Mouse (Mus musculus) liver, embryonic 12.5 days (tissue): ENCODE measurements around the gene Slc1a2. TPM values are rescaled to one million over a fixed set of nuclear protein-coding genes. Genes with fewer than 3 reads are reported as not detected.

Experiments used
- ATAC-seq: fragments of 200-750 bp; cut with Nextera tagmentation; 2 replicates; pipeline ENCODE4 v1.8.0; 2017; ENCODE audit warnings: moderate number of reproducible peaks, mild to moderate bottlenecking, moderate library complexity
- H3K27ac ChIP-seq: fragments of 300-500 bp; sonication (generic); 2 replicates; pipeline ENCODE4 v1.5.1; 2016; ENCODE audit warnings: mild to moderate bottlenecking
- H3K27me3 ChIP-seq: fragments of 300-500 bp; sonication (generic); replicated peaks from 2 replicates; pipeline ENCODE4 v1.6.1; 2016; ENCODE audit warnings: mild to moderate bottlenecking, moderate library complexity
- H3K36me3 ChIP-seq: fragments of 300-500 bp; sonication (generic); 2 replicates; pipeline ENCODE4 v1.6.1; 2016; ENCODE audit warnings: mild to moderate bottlenecking, moderate library complexity
- H3K4me1 ChIP-seq: fragments of 300-500 bp; sonication (generic); 2 replicates; pipeline ENCODE4 v1.6.1; 2016
- H3K4me2 ChIP-seq: fragments of 300-500 bp; sonication (generic); 2 replicates; pipeline ENCODE4 v1.6.1; 2016; ENCODE audit warnings: mild to moderate bottlenecking, moderate library complexity
- H3K4me3 ChIP-seq: fragments of 300-500 bp; sonication (generic); 2 replicates; pipeline ENCODE4 v1.5.1; 2016; ENCODE audit warnings: mild to moderate bottlenecking, moderate library complexity
- H3K9ac ChIP-seq: fragments of 300-500 bp; sonication (generic); 2 replicates; pipeline ENCODE4 v1.6.1; 2016; ENCODE audit warnings: mild to moderate bottlenecking, moderate library complexity
- H3K9me3 ChIP-seq: fragments of 300-500 bp; sonication (generic); replicated peaks from 2 replicates; pipeline ENCODE4 v1.6.1; 2016; ENCODE audit warnings: mild to moderate bottlenecking, moderate library complexity
- WGBS: fragments of 180-500 bp; shearing (Covaris S2); methylation state at CpG from one replicate; pipeline ENCODE4 v1.1.7; 2016; ENCODE audit not compliant: insufficient replicate concordance; 5-methylcytosine and 5-hydroxymethylcytosine counted together
- polyA plus RNA-seq: library from polyadenylated mRNA; unstranded; fragments of >200 nt; fragmentation: Nextera tagmentation; extraction: Ambion mirVana; gene quantifications from 2 replicates; pipeline ENCODE4 v1.2.1, GENCODE M21; 2016

Gene Slc1a2
- polyA plus RNA-seq, 1 experiment from 2014 or later = 0.44 TPM

DNA sequence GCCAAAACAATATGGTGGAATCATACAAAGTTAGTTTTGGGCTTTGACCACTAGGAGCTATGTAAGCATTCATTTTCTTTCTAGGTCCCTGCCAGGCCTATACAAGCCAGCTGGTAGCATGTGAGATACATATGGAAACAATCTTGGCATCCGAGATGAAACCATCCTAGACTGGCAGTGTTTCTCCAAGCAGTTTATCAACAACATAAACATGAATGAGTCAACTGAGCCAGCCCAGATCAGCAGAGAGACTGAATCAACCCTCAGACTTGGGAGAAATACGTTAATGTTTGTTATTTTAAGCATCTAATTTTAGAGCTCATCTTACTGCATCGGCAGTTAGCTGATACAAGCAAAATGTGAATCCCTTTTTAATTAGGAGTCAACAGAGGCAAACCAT is 149.2 kb downstream of the Slc1a2 start:
- Histone ChIP-seq H3K27ac (no peak overlapping the region), H3K9me3 (no peaks in the 10 kb centered on the region)
- 59% methylated on average over 3 of the region's 3 CpGs for WGBS

DNA sequence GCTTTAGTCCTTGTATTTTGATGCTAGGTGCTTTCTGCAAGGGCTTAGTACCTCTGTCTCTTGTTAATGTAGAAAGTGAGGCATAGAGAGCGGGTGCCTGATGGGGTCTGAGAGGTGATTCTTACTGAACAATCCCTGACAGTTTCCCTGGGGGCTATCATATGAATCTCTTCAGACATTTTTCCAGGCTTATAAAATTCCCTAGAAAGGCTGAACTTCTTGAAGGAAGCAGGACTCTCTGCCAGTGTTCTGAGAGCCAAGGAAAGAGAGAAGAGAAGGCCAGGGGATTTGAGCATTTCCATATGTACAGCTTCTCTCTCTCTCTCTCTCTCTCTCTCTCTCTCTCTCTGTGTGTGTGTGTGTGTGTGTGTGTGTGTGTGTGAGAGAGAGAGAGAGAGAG is 151.0 kb downstream of the Slc1a2 start:
- Histone ChIP-seq H3K9me3 (no peaks in the 10 kb centered on the region), H3K4me1 (no peaks in the 10 kb centered on the region), H3K27ac (no peak overlapping the region), H3K4me2 (no peak overlapping the region), H3K27me3 (no peaks in the 10 kb centered on the region), H3K9ac (no peak overlapping the region), H3K36me3 (peaks cover 20% of the 10 kb centered on the region), H3K4me3 (no peak overlapping the region)
- WGBS = 81% methylated on average over 1 of the region's 1 CpGs
- ATAC-seq = no peak

More for the DNA sequence above, 149.2 kb downstream of the Slc1a2 start:
- no peak overlapping the region for H3K9ac ChIP-seq
- no peaks in the 10 kb centered on the region for H3K4me1 ChIP-seq
- H3K36me3 ChIP-seq = peaks cover 4% of the 10 kb centered on the region; the same call in 1 of the 2 replicates
- no peak overlapping the region for H3K4me3 ChIP-seq
- H3K4me2 ChIP-seq = no peak overlapping the region
- H3K27me3 ChIP-seq = no peaks in the 10 kb centered on the region
- no peak for ATAC-seq

DNA sequence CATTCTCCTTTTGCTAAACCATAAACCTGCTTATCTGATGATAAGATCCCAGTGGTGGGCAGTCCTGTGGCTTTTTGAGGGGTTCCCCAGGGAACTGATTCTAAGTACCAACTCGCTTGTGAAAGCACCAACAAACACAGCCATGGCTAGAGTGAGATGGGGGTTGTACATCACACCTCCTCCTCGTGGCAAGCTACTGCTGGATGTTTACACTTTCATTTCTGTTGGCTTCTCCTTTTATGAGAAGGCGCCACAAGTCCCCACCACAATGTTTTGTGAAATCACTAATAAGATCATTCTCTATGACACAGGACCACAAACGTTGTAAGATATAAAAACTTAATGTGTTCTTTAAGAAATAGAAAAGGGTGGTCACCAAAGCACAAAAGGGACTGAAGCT is 154.3 kb downstream of the Slc1a2 start:
- Histone ChIP-seq H3K36me3 (peaks cover 23% of the 10 kb centered on the region), H3K4me1 (no peaks in the 10 kb centered on the region), H3K9me3 (no peaks in the 10 kb centered on the region), H3K4me2 (no peak overlapping the region), H3K27me3 (no peaks in the 10 kb centered on the region), H3K9ac (no peak overlapping the region), H3K27ac (no peak overlapping the region), H3K4me3 (no peak overlapping the region)
- no peak for ATAC-seq
- 65% methylated on average over 4 of the region's 4 CpGs for WGBS

DNA sequence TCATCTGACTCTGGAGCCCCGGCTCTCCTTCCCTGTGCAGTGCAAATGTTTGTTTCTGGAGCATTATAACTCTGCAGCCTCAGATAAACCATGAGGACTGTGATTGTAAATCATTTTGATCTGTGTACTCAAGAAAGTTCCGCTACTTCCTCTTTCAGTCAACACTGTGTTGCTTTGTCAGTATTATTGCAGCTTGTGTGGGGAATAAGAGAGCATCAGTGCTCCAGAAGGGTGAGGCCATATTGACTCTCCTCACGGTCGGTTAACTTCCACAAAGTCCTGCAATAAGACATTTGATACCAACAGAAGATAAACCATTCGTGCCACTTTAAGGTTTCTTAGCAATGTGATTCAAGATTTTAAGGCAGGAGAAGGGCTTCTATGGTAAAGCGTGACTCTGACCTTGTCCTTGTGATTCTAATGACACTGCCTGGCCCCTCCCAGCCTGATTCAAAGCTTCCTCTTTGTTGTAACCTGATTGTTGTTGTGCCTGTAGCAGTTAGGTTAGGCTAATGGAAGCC is 156.9 kb downstream of the Slc1a2 start:
- Histone ChIP-seq H3K4me1 (no peaks in the 10 kb centered on the region), H3K4me2 (no peak overlapping the region), H3K36me3 (peaks cover 39% of the 10 kb centered on the region), H3K9me3 (no peaks in the 10 kb centered on the region), H3K4me3 (no peak overlapping the region), H3K27ac (no peak overlapping the region), H3K27me3 (no peaks in the 10 kb centered on the region), H3K9ac (no peak overlapping the region)
- 69% methylated on average over 6 of the region's 6 CpGs for WGBS
- ATAC-seq = no peak

DNA sequence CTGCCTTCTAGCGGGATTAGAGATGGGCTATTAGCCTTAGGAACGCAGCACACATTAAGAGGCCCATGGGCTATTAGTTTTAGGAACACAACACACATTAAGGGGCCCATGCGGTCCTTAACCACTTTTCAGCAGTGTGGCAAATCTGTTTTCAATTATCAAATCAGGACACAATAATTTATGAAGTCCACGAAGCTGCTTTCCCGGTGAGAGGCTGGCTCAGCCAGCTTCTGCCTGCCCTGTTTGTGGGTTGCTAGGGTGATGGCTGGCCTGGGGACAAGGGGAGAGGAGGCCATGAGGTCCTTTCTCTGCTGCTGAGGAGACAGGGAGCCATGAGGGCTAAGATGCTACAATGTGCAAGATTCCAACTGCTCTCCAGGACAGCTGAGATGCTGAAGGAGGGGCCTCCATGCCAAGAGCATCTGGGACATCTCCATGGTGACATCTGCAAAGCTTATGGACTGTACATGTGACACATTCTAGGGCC is 161.8 kb downstream of the Slc1a2 start:
- H3K4me1 ChIP-seq = no peaks in the 10 kb centered on the region
- no peak overlapping the region for H3K4me3 ChIP-seq
- H3K9me3 ChIP-seq = no peaks in the 10 kb centered on the region
- no peak for ATAC-seq
- no peak overlapping the region for H3K9ac ChIP-seq
- H3K27ac ChIP-seq = no peak overlapping the region
- H3K27me3 ChIP-seq = no peaks in the 10 kb centered on the region
- peaks cover 56% of the 10 kb centered on the region for H3K36me3 ChIP-seq
- 81% methylated on average over 5 of the region's 5 CpGs for whole genome bisulfite sequencing
- no peak overlapping the region for H3K4me2 ChIP-seq

DNA sequence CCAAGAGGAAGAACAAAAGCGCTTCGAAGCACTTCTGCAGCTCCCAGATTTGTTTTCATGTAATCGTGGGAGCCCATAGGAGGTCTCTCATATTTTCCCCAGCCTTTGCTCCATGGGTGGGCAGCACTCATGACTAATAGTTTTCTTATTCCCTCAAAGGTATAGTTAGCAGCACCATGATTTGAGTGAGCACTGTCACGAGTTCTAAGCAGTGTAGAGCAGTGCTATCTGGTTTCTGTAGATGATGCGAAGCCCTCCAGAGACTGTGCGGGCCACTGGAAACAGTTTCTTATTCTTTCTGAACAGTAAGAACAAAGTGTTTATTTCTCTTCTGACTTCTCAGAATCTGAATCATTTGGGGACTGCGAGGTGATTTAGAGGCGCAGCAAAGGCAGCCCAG is 162.3 kb downstream of the Slc1a2 start:
- no peaks in the 10 kb centered on the region for H3K4me1 ChIP-seq
- no peaks in the 10 kb centered on the region for H3K9me3 ChIP-seq
- peaks cover 62% of the 10 kb centered on the region for H3K36me3 ChIP-seq
- no peak for ATAC-seq
- H3K4me2 ChIP-seq = no peak overlapping the region
- H3K27me3 ChIP-seq = no peaks in the 10 kb centered on the region
- H3K9ac ChIP-seq = no peak overlapping the region
- H3K27ac ChIP-seq = no peak overlapping the region
- no peak overlapping the region for H3K4me3 ChIP-seq
- whole genome bisulfite sequencing = 81% methylated on average over 8 of the region's 8 CpGs

DNA sequence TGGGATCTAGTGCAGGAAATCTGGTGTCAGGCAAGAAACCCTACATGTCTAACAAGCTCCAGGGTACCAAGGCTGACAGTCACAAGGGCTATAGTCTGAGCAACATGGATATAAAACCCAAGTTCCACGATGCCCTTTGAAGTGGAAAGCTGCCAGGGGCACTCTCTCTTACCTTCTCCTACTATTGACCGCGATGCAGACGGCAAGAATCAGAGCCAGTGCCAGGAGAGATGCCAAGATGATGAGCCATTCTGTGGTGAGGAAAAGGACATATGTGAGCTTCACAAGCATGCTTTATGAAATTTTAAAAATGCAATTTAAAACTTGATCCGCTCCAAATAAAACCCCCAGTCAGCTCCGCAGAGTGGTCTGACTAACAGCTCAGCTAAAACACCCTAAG is 163.6 kb downstream of the Slc1a2 start:
- H3K4me3 ChIP-seq = no peak overlapping the region
- H3K9me3 ChIP-seq = no peaks in the 10 kb centered on the region
- 81% methylated on average over 6 of the region's 6 CpGs for WGBS
- H3K9ac ChIP-seq = no peak overlapping the region
- H3K27me3 ChIP-seq = no peaks in the 10 kb centered on the region
- H3K36me3 ChIP-seq = peaks cover 68% of the 10 kb centered on the region
- no peak for ATAC-seq
- H3K4me2 ChIP-seq = no peak overlapping the region
- no peak overlapping the region for H3K27ac ChIP-seq
- H3K4me1 ChIP-seq = no peaks in the 10 kb centered on the region

DNA sequence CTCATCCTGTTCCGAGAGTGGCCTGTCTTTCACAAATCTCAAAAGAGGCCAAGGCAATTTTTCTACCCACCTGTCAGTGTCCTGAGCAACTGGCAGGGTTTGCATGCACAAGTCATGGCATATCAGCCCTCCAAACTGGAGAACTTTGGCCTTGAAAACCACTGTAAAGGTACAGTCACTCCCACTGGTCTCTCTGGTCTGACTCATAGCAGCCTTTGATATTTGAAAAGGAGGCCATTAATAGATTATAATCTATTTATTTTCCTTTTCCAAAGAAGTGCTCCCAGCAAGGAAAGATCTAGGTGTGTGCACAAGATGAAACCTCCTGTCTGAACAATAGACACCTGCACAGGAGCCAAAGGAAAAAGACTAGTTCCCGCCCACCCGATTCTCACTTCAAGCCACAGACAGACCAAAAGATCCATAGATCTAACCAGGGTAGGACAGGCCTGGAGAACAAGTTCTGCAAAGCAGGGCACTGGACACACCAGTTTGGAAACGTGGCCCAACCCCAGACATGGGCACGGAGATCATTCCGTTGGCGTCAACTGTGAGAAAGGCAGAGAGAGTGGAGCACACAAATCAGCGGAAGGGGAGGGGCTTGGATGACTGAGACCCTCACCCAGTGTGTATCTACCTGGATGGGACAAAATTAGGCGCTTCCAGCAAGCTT is 167.6 kb downstream of the Slc1a2 start:
- 85% methylated on average over 9 of the region's 9 CpGs for WGBS
- Histone ChIP-seq H3K4me3 (no peak overlapping the region), H3K9ac (no peak overlapping the region), H3K9me3 (no peaks in the 10 kb centered on the region), H3K36me3 (peaks cover 57% of the 10 kb centered on the region), H3K4me2 (no peak overlapping the region), H3K27me3 (no peaks in the 10 kb centered on the region), H3K4me1 (no peaks in the 10 kb centered on the region), H3K27ac (no peak overlapping the region)
- ATAC-seq = no peak

DNA sequence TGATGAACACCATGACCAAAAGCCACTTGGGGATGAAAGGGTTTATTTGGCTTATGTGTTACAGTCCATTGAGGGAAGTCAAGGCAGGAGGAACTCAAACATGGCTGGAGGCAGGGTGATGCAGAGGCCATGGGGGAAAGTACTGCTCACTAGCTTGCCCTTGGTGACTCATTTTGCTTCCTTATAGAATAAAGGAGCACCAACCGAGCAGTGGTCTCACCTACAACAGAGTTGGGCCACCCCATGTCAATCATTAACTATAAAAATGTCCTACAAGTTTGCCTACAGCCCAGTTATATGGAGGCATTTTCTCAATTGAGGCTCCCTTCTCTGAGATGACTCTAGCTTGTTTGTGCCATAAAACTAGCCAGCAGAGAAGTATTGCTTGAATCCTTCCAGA is 169.4 kb downstream of the Slc1a2 start:
- no peaks in the 10 kb centered on the region for H3K9me3 ChIP-seq
- WGBS = 63% methylated on average over 1 of the region's 1 CpGs
- H3K27ac ChIP-seq = no peak overlapping the region
- H3K4me1 ChIP-seq = no peaks in the 10 kb centered on the region
- H3K4me2 ChIP-seq = no peak overlapping the region
- H3K9ac ChIP-seq = no peak overlapping the region
- H3K36me3 ChIP-seq = peaks cover 45% of the 10 kb centered on the region
- no peak for ATAC-seq
- H3K4me3 ChIP-seq = no peak overlapping the region
- no peaks in the 10 kb centered on the region for H3K27me3 ChIP-seq

DNA sequence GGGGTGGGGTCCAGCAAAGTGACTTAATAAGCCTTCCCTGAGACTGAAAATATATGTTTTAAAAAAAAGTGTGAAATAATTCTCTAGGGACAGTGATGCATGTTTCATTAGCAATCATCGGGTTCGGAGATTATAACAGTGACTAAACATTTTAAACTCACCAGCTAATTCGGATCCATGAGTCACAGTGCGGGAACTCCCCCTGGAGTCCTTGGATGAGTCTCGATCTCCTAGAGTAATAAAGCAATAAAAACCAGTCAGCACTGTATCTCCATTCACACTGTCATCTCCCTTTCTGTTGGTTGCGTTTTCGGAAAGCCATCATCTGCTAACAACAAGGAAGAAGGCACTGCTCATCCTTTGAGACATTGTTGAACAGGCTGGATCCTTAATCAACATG is 169.9 kb downstream of the Slc1a2 start:
- no peak for ATAC-seq
- no peaks in the 10 kb centered on the region for H3K27me3 ChIP-seq
- 77% methylated on average over 7 of the region's 7 CpGs for WGBS
- H3K27ac ChIP-seq = no peak overlapping the region
- H3K36me3 ChIP-seq = peaks cover 42% of the 10 kb centered on the region
- no peak overlapping the region for H3K4me2 ChIP-seq
- H3K4me3 ChIP-seq = no peak overlapping the region
- H3K9me3 ChIP-seq = no peaks in the 10 kb centered on the region
- H3K4me1 ChIP-seq = no peaks in the 10 kb centered on the region
- H3K9ac ChIP-seq = no peak overlapping the region

DNA sequence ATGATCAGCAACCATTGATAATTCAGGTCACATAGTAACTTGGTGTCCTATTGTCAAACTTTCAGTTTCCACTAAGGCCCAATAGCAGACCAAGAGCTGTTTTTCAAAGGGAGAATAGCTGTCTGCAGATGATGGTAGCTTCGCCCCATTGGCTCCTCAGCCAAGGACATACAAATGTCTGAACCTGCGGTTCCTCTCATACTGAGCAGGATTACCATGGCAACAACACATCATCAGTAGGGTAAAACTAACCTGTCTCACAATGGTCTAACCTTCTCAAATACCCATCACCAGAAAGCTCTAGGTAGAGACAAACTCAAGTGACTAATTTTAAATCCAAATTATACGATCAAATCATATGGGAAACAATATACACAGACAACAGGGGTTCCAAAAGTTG is 170.7 kb downstream of the Slc1a2 start:
- WGBS = 77% methylated on average over 3 of the region's 3 CpGs
- Histone ChIP-seq H3K27me3 (no peaks in the 10 kb centered on the region), H3K9me3 (no peaks in the 10 kb centered on the region), H3K4me2 (no peak overlapping the region), H3K27ac (no peak overlapping the region), H3K4me1 (no peaks in the 10 kb centered on the region), H3K36me3 (peaks cover 34% of the 10 kb centered on the region), H3K9ac (no peak overlapping the region), H3K4me3 (no peak overlapping the region)
- peak; percentile 89 for ATAC-seq

DNA sequence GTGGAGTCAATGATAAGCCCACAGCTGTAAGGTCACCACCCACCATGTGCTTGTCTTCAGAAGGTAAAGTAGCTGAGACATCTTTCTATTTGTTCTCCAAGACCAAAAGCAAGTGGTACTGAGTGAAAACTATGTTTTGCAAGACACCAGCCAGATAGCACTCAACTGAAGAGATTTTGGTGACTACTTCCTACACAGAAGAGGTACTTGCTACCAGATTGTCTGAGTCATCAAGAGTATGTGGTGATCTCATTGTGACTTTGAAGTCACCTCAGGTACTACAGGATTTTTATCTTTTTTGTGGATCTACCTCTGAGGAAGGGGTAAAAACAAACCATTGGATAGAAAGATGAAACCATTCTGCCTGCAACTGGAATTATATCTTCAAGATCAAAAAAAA is 173.1 kb downstream of the Slc1a2 start:
- Histone ChIP-seq H3K9ac (no peak overlapping the region), H3K9me3 (no peaks in the 10 kb centered on the region), H3K36me3 (peaks cover 13% of the 10 kb centered on the region), H3K4me3 (no peak overlapping the region), H3K27me3 (no peaks in the 10 kb centered on the region), H3K4me1 (no peaks in the 10 kb centered on the region), H3K4me2 (no peak overlapping the region), H3K27ac (no peak overlapping the region)
- no peak for ATAC-seq

DNA sequence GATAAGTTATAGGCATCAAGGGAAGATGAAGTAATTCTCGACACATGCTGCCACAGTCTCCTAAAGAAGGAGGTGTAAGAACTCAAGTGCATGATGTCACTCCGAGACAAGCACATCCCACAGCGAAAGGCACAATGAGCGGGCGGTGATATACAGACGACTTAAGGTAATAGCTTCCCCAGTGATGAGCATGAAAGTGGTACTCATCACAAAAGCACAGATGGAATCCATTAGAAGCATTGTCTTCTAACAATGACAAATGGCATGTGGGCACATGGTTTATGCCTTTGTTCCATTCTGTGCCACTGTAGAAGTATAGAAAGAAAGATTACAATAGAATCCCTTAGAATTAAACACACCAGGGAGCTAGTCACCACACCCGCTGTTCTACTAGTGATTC is 179.7 kb downstream of the Slc1a2 start:
- WGBS = 78% methylated on average over 7 of the region's 7 CpGs
- H3K36me3 ChIP-seq = peaks cover 4% of the 10 kb centered on the region; the same call in 1 of the 2 replicates
- H3K4me3 ChIP-seq = no peak overlapping the region
- no peaks in the 10 kb centered on the region for H3K27me3 ChIP-seq
- no peak overlapping the region for H3K27ac ChIP-seq
- no peak overlapping the region for H3K9ac ChIP-seq
- H3K4me2 ChIP-seq = no peak overlapping the region
- no peaks in the 10 kb centered on the region for H3K4me1 ChIP-seq
- ATAC-seq = no peak
- H3K9me3 ChIP-seq = no peaks in the 10 kb centered on the region
